In the genomic region with DNA sequence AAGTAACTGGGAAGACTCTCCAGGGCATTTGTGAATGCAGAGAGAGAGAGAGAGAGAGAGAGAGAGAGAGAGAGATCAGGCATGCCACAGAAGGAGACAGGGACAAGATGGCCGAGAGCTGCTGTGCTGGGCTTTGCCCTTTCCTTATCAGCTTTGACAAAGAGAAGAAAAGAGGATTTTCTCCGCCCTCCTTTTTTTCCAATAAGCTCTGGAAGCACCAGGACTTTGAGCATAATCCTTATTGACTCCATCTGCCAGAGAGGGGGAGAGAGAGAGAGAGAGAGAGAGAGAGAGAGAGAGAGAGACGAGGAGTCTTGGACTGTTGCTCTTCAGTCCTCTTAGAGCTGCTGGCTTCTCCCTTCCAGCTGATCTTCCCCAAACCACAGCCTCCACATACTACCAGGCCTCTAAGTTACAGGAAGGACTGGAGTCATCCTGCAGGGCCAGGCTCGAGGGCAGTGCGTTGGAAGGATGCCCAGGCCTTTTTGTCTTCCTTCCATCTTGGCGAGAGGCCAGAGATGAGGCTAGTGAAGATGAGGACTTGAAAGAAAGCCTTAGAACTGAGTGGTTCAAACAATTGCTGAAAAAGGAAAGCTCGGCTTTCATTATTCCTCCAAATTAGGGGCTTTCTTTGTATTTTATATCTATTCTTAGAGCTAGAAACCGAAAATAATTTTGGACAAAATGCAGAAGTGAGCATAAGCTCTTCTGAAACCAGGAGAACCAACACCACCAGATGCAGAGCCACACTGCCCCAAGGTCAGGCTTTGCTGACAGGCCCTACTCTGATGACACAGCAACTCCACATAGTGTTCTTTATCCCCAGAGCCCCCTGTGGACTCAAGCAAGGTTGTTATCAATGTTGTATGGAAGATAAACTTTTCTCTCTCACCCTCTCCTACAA, we compare ENCODE assay signal across 8 mouse cellular contexts. TPM values are rescaled to one million over a fixed set of nuclear protein-coding genes. Genes with fewer than 3 reads are reported as not detected.
DNase-seq lines count a peak whose midpoint lies in the region.

No protein-coding gene starts in this region.

- intact Hi-C loops in heart, postnatal 25 days (cut with DNase I) = no loop called here

- DNase-seq in heart, adult 11 months = peak; percentile 94
- DNase-seq in heart, postnatal 25 days (ENCODE audit: low spot score) = no peak
- peak; percentile 2 for DNase-seq in A20 (ENCODE audit: low read depth, low spot score)
- DNase-seq in cerebellum, adult 9-10 months = peak; percentile 72
- DNase-seq in heart, postnatal 4 days = peak; percentile 67
- peak; percentile 36 for DNase-seq in lung, postnatal 25 days (ENCODE audit: low spot score)
- peak; percentile 82 for DNase-seq in testis, postnatal 10 days (ENCODE audit: low spot score)
- no peak for DNase-seq in T-cell, adult 2 months (ENCODE audit: low spot score)

RNA-seq across cellular contexts. Expression of a gene that starts 59.3 kb away (rescaled TPM):
- total RNA-seq in heart, postnatal 25 days (2021) = 1 to 10 TPM; 8.0 to 9.4 TPM
- 1 to 10 TPM in 1 of 2 experiments, under 1 TPM in 1; 0.90 to 1.0 TPM for total RNA-seq in heart, postnatal 4 days (2021)

Comparison
In these comparisons a context has a peak if more than half of its experiments do, and no peak if none do; other contexts are left out.
1. DNase-seq: peak in heart, adult 11 months (single experiment), A20 (single experiment), cerebellum, adult 9-10 months (single experiment), heart, postnatal 4 days (single experiment), lung, postnatal 25 days (single experiment) and testis, postnatal 10 days (single experiment); none in heart, postnatal 25 days (single experiment) and T-cell, adult 2 months (single experiment).
2. RNA of a gene that starts 59.3 kb away (total RNA-seq): 8.0 to 9.4 TPM in heart, postnatal 25 days; 0.90 to 1.0 TPM in heart, postnatal 4 days; every median in the first group is over 4 times any median in the second.